Mouse (Mus musculus): ENCODE results near the gene Mettl4. TPM values are rescaled to one million over a fixed set of nuclear protein-coding genes. Genes with fewer than 3 reads are reported as not detected.

The Mettl4 gene
- 47.9 TPM for polyA plus RNA-seq (2014; fragmentation: Illumina TruSeq; extraction: RNeasy Lipid Tissue Mini Kit (QIAGEN cat#74804); ENCODE audit: low read depth, low replicate concordance)

DNA sequence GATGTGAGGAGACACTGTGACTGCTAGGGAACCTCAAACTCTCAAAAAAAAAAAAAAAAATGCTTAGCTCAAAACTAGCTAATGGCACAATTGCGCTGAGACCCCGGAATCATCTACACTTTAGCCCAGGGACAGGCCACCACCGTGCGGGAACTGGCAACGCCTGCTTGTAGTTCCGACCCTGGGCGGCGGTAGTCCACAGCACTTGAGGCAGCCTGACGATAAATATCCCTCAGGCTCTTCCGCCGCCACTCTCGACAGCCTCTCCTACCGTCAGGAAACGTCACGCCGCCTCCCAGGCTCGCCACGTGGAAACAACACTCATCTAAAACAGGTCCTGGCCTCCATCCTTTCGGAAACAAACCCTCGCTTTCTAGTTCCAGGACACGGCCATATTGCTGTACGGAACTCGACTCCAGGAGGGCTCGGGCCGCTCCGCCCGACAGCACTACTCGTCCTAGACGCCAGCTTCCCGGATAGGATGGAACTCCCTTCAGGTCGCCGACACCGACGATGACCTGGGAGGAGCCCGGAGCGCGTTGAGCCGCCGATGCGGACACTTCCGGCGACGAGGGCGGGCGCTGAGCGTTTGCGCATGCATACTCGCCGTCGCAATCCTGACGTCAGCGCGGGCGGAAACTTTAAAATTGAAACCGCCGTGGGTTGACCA lies at the start of gene Mettl4:
Gene Mettl4, minus strand, starts transcription at position 554 of the 670 bp plus-strand sequence.

